Mouse (Mus musculus): ENCODE measurements around the gene Rnf141.
A peak's percentile ranks its signal among the peaks of the same experiment; 100 is the strongest.

Rnf141 gene

DNA sequence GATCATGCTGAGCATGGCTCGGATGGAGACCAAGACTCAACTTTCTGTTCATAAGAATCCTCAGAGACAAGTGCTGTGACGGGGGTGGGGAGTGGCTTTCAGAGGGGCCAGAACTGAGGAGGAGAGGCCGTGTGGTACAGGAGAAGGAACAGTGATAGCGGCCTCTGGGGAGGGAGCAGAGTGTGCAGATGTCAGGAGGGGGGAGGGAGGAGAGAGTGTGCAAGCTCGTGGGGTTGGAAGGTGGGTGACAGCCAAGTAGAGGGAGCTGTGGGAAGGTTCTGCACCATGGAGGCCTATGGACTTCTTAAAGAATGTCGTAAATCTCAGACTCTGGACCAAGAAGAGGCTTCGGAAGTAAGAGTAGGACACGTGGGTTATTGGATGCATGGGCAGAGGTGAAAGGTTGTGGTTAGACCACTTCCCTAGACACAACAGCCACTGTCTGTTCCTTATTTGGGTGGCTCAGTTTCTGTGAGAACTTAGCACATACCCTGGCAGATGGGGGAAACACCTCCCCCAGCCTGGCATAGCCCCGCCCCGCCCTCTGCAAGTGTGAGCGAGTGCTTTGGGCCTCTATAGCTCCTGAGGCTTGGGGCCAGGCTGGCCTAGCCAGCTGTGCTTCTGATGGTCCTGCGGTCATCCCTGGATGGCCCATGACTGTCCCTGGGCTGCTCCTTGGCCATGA, 47.7 kb downstream of the Rnf141 start:
- DNase-seq (ENCODE audit: low spot score in 2 of 2), result no peak

DNA sequence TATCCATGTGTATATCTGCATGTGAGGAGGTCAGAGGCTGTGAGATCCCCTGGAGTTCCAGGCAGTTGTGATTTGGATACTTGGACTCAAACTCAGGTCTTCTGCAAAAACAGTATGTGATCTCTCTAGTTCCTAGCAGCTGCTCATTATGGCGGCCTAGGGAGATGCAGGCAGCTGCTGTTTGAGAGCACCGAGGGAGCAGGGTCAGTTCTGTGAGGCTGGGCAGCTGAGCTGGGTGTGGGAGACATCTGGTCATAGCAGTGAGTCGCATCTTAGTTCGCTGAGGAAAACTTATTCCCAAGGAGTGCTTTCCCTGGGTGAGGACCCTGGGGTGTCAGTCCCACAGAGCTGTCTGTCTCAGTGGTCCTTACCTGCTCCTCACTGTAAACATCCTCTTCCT, 49.5 kb downstream of the Rnf141 start:
- DNase-seq (ENCODE audit: low spot score in 2 of 2), result no peak

DNA sequence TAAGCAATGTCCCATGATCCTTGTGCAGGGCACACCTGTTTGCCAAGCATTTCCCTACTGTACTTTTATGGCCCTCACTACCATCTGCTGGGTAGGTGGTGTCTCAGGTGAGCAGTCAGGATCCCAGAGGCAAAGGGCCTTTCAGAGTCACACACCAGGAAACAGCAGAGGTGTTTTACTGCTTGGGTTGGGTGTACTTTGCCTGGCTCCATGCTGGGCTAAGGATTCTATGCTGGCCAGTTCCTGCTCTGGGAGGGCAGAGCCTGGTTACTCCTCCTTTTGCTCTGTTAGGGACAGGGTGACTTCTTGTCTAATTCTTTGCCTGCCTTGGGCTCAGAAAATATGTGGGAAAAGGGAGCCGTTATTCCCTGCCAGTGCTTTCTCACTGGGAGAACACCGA, 51.4 kb downstream of the Rnf141 start:
- DNase-seq (ENCODE audit: low spot score in 2 of 2), result no peak

DNA sequence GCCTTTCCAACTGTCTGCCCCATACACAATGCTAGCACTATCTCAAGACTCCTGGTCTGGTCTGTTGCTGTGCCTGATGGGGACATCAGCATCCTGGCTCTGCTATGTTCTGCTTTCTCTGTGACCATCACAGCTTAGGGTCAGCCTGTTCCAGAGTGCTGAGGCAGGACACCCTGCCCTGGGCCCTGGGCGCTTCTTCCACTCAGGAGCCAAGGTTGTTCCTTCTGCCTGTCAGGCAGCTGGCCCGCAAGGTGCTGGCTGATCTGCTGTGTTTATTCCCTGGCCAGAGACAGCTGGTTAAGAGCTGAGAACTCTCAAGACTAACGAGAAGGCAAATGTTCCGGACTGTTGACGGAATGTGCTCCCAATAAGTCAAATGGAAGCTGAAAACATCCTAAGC, 52.1 kb downstream of the Rnf141 start:
- no peak for DNase-seq (ENCODE audit: low spot score in 2 of 2)

DNA sequence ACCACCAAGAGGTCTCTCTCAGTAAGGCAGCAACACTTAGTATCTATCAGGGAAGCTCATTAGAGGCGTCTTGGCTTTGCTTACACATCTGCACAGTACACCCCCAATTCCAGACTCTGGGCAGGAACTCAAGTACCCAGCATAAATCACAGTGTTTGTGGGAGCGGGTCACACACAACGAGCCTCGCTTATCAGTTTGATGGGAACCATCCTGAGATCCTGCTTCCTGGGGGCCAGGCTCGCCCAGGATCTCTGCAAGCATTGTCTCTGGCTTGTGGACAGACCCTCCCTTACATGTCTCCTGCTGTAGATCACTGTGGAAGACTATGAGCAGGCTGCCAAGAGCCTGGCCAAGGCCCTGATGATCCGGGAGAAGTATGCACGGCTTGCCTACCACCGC, 53.4 kb downstream of the Rnf141 start:
- no peak for DNase-seq (ENCODE audit: low spot score in 2 of 2)

DNA sequence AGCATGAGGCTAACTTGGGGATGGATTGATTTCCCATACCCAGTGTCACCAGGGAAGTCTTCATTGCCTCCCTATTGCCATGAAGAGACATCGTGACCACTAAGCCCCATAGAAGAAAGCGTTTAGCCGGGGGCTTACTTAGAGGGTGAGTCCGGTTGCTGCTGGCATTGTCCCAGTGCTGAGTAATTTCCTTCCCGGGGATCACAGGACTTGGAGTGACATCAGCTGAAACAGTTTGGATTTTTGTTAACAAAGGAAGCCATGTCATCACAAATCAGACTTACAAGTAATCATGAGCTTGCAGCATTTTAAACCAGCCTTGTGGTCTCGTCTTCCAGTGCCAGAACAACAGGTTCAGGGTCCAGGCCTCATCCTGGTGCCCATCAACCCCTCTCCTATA, 56.9 kb downstream of the Rnf141 start:
- no peak for DNase-seq (ENCODE audit: low spot score in 2 of 2)

DNA sequence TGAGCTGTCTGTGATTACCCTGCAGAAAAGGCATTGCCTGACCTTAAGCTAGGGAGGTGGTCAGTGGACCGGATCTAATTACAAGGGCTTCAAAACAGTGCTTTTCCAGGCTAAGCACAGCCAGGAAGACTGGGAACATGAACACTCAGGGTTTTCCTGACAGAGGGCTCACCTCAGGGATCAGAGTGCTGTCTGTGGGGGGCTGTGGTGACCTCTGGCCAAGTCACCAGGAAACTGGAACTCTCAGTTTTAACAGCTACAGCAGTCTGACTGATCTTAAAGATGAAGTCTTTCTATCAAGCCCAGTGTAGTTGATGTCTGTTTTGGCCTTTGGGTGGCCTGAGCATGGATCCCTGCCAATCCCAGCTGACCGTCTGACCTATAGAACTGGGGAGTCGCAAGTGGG, 58.5 kb downstream of the Rnf141 start:
- no peak for DNase-seq (ENCODE audit: low spot score in 2 of 2)

DNA sequence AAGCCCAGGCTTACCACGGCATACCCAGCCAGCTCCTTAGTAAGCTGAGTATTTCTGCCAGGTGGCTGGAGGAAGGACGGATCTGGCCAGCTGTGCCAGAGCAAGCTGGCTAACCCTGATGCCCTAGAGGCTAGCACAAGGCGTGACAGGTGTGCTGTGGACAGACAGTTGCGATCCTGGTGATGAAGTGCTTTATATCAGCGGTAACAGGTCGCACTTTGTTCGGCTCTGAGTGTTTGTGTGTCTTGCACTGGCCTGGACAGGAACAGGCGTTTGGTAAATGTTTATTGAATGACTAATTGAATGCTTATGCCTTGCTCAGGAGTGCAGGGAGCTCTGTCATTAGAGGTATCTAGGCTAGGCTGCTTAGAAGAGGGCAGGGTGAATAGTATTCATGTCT, 59.3 kb downstream of the Rnf141 start:
- DNase-seq (ENCODE audit: low spot score in 2 of 2), result no peak

DNA sequence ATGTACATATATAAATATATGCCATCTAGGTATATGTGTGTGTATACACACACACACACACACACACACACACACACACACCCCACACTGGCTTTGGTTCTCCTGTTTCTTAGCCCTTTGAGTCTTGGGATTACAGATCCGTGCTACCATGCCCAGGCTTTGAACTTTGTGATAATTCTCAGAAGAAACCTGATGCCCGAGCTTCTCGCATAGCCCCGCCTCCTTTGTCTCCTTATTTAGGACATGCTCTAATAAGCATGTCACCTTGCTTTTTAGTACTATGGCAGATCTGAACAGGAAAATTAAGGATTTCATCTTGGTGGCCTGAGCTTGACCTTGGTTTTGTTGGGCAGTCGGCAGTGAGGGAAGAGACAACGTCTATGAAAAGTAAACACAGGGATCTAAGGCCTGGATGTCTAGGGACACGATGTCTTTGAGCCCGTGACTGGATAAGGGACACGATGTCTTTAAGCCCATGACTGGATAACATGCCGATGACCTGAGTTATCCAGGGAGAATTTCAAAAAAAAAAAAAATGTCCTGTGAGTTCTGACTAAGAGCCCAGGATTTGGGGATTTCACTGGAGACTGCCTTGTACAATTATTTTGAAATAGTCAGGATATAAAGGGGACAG, 61.3 kb downstream of the Rnf141 start:
- DNase-seq (ENCODE audit: low spot score in 2 of 2), result no peak

DNA sequence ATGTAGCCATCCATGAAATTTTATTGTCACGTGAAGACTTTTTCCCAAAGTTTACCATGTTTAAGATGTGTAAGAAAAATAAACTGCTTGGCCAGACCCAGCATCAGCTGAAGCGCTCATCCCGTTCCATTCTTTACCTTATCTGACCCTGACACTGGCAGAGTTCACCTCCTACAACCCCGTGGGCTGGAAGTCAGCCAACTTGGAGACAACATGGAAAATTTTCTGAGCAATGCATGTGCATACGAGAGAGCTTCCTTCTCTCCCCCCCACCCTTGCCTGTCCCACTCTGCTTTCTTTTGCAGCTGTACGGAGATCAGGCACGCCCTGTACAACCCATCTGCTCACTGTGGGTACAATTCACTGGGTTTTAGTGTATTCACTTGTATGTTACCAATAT, 62.1 kb downstream of the Rnf141 start:
- peak in 1 of 2 experiments; percentile 56 for DNase-seq (ENCODE audit: low spot score in 2 of 2)

DNA sequence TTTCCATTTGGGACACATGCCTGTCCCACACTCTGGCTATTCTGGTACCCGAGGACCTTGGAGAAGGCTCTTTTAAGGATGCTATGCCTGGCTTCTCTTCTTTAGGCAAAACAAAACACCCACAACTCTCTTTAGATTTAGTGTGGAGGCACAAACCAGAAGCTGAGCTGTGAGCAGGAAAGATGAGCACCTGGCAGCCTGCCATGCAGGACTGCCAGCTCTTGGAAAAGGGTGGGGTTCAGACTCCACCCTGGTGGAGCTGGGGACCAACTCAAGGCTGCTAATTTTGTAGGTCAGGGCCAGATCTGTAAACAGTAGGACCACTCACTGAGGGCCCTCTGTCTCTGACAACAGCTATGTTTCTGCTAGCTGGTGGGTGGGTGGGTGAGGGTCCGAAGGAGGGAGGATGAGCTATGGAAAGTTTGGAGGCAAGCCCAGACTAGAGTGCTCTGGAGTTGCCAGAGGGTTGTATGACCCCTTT, 63.0 kb downstream of the Rnf141 start:
- DNase-seq (ENCODE audit: low spot score in 2 of 2), result peak; percentile 78 to 79

DNA sequence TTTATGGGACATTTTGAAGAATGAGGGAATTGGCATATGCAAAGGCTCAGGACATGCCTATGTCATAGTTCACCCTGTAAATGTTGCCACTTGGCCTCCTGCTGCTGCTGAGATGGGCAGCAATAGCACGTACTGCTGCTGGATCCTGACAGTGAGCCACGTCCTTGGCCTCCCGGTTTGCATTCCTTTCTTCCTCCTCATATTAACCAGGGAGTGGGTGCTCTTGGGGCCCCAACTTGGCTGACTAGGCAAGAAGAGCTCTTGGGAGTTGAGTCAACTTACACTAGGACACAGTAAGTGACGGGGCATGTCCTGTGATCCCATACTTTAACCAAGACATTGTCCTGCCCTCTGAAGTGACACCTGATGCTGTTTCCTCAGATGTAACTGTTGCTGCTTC, 63.7 kb downstream of the Rnf141 start:
- DNase-seq (ENCODE audit: low spot score in 2 of 2), result no peak

DNA sequence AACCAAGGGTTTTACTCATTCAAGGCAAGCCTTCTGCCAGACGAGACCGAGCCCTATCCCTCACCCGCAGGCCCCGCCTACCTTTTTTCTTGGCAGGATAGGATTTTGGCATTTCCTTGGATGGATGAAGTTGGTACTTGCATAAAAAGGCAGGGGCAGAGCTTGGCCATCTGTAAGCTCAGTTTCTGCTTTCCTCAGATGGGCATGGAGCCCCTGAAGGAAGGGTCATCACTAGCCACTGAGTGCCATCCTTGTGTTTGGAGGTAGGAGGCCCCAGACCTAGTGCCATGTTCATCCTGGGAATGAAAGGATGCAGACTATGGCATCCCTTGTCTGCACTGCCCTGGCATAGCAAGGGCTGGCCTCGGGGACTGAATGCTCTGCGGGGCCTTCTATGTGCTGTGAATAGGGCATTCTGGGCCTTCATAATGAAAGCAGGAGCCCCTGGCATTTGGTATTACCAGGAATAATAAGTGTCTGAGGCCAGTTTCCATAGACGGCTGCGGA, 64.6 kb downstream of the Rnf141 start:
- peak; percentile 80 to 85 for DNase-seq (ENCODE audit: low spot score in 2 of 2)

DNA sequence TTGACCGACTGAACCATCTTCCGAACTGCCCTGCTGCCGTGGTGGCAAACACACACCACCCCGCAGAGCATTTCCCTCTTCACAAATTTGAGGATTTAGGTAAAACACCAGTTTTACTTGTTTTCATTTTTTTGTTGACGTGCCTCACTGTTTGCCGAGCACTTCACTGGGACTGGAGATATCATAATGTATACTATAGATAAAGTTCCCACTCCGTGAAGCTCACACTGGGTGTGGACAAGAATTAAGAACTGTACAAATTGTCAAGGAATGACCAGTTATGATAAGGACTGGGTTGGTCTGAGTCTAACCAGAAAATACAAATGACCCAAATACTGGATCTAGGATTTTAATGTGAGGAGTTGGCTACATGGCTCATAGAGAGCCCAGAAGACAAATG, 65.3 kb downstream of the Rnf141 start:
- DNase-seq (ENCODE audit: low spot score in 2 of 2), result no peak

DNA sequence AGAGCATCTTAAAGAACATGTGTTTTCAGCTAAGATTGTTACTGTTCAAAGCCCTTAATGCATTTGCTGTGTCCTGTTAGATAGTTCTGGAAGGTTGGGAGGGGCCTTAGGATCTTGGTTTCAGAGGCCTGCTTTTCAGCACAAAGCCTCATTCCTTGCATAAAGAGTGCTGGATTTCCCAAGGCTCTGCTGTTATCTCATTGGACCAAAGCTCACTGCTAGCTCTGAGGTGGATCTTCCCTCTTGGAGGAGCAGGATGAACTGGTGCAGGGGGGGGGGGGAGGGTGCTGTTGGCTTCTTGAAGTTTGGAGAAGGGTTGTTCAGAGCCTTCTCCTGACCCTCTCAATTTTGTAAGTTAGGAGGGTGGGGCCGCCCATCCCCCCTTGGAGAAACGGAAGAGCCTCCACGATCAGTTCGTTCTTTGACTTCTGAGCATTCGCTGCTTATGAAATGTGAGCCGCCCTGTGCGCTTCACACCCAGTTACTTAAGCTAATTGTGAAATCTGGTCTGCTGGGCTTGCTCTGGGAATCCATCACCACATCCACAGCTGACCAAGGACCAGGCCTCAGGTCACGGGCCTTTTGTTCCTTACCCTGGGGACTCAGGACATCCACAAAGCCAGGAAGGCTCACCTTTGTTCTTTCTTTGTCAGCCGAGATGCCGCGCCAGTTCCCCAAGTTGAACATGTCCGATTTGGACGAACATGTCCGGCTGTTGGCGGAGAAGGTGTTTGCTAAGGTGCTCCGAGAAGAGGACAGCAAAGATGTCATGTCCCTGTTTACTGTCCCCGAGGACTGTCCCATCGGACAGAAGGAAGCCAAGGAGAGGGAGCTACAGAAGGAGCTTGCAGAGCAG, 66.9 kb downstream of the Rnf141 start:
- no peak for DNase-seq (ENCODE audit: low spot score in 2 of 2)

DNA sequence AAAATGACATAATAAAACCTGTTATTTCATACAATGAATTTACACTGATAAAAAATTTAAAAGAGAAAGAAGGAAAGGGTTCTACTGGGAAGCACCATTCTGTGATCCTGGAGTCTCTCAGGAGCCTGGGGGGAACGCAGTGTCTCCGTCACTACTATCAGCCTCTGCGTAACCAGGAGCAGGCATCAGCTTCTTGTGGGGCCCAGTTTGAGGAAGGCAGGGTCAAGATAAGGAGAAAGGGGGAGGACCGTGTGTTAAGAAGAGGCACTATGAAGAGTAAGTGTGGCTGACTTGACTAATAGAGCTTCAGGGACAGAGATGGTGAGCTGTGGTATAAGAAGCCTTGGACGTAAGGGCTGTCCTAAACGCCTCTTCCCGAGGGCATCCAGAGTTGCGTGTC, 69.6 kb downstream of the Rnf141 start:
- no peak for DNase-seq (ENCODE audit: low spot score in 2 of 2)

DNA sequence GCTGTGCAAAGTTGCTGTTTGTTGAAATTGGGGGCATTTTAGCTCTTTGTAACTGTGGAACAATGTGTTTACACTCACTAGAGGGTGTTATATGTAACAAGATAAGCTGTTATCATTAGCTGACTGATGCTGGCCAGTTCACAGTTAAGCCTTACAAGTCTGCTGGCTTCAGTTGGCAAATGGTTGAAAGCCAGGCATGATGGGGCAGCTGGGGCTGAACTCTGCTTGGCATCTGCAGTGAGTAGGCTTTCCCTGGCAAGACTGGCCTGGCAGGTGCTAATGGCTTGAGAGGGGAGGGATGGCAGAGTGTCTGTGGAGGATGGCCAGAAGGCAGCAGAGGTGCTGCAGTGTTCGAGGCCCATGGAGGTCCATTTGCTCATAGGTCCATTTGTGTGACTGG, 70.2 kb downstream of the Rnf141 start:
- peak; percentile 79 to 82 for DNase-seq (ENCODE audit: low spot score in 2 of 2)

DNA sequence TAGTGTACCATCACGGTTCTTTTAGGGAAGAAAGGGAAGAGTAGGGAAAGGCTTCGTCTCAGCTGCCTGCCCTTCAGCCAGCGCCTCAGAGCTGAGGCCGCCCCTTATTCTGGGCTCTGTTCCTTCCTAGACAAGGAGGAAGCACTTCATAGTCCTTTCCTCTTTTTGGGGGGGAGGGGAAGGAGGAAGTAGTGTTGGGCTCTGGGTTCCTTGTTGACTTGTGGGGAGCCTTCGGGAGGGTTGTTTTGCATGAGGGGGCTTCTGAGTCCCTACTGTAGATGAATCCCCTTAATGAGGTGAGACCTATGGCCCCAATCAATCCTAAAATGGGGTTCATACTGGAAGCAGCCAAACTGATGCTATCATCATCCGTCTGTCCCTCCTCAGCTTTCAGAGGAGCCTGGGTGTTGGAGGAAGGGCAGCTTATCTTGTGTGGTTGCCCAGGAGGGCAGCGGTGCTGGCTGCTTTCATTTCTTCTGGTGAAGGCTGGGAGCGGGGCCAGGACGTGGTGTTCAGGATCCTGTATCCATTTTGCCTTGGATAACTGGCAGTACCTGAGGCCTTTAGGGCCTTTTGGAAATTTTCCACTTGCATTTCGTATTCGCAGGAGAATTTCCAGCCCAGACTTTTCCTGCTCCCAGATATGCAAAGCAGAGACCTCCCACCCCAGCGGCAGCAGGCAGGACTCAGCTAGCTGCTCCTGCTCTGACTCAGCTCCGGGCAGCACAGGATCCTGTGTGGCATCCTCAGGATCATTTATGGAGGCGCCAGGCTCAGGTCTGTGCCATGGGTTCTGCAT, 70.9 kb downstream of the Rnf141 start:
- peak; percentile 81 for DNase-seq (ENCODE audit: low spot score in 2 of 2)

DNA sequence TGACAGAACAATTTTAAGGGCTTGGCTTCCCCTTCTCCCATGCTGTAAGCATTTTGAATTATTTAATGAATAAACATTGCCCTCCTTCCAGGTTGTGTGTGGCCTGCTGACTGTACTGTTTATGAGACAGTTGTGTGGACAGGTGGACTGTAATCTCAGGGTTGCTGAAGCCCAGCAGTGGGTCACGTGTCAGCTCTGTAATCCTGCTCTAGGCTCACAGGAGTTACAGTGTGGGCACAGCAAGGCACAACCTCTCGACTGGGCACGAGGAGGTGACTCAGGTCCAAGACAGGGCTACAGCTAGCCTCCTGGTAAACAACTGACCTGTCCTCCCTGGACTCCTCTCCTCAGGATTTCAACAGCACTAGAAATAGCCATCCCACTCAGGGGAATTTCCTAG, 71.9 kb downstream of the Rnf141 start:
- DNase-seq (ENCODE audit: low spot score in 2 of 2), result no peak

DNA sequence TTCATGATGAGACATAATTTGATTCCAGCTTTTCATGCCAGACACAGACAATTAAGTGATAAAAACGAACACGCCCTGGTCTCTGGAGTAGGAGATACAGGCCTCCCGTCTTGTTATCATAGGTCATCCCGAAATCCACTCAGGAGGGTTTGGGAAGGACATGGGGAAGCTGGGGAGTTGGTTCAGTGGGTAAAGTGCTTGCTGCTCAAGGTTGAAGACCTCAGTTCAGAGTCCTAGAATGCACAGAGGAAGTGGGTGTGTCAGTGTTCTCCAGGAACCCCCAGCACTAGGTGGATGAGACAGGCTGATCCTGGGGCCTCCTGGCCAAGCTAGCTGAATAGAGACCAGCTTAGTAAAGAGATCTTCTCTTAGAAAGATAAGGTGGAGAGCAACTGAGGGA, 73.3 kb downstream of the Rnf141 start:
- no peak for DNase-seq (ENCODE audit: low spot score in 2 of 2)

DNA sequence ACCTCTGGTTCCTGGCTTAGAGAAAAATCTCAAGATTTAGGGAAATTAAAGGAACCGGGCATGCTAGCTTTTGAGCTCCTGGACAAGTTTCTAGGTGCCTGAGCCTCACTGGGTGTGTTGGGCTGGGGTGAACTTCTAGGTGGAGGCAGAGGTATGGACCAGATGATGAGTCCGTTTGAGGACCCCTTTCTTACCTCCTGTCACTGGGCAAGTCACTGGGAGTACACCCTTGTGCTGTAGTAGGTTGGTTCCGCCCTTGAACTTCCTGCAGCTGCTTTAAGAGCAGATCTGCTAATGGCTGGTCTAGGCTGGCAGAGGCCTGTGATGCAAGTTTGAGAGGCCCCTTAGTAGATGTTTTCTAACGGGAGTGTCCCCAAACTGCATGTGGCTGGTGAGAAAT, 75.2 kb downstream of the Rnf141 start:
- no peak for DNase-seq (ENCODE audit: low spot score in 2 of 2)

All from right cerebral cortex, postnatal 10 days (tissue).